Mouse (Mus musculus): Measurements from ENCODE around the gene Slc8a1.

Slc8a1 gene

GRCm38 (mm10) chr17:81360571-81360970 is 377.6 kb downstream of the Slc8a1 start:
- ATAC-seq (ENCODE audit: low TSS enrichment), result peak; percentile 59

- ATAC-seq (ENCODE audit: low TSS enrichment), result no peak
Measured at GRCm38 (mm10) chr17:81360032-81360431, 378.1 kb downstream of the Slc8a1 start.

DNA sequence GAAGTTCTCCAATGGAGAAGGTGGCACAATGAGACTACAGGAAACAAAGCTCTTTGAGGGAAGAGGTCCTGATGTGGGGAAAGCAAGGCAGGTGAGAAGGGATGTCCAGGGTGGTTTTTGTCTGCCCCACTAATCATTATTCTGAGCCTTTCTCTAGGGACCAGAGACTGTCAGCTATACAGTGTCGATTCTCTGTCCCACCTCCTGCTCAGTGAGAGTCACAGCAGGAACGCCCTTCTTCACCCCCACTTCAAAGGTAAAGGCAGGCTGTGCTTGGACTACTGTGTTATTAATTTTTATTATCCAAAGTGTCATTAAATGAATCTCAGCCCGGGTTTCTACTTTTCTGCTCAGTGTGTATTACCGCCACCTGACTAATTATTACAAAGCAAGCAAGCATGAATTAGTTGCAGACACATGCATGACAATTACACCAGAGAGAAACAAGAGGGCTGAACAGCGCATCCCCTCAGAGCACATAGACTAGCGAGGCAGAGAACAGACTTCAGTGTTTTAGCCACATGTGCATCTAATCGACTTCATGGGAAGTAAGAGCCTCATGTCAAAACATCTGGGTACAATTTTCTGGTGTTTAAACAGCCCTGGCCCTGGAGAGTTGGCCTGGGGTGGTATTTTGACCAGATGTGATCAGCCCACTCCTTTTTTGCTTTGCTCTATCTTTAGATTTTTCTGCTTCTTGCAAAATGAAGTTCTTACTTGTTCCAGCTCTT is 402.0 kb downstream of the Slc8a1 start:
- no peak for ATAC-seq (ENCODE audit: low TSS enrichment)

DNA sequence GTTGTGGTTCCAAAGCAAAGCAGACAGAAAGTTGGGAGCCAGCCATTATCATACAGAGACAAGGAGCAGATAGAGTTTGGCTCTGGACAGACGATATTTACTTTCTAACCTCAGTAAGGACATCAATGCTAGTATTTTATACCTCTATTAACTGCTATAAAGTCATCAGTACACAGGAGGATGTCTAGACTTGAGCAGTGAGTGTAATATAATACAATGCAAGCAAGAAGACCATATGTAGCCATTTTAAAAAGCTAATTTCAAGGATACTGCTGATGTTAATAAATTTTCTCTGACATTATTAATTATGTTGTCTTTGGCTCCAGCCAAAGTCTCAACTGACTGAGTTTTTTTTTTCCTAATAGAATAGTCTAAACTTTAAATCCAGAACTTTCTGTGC is 402.7 kb downstream of the Slc8a1 start:
- ATAC-seq (ENCODE audit: low TSS enrichment), result no peak
